Mouse (Mus musculus) layer of hippocampus, postnatal 14 days (tissue): ENCODE measurements at regions not wholly inside any gene's neighbourhood (a gene's known extent, or its start where the extent isn't known, plus 50 kb on each side); places are given as distances from the start of the nearest gene placed in this dataset.

ENCODE experiments used
- DNase-seq, 2 experiments: peaks; one replicate each; pipeline ENCODE4 v3.0.0; 2021 to 2022; ENCODE audit warnings: low spot score in 2 of 2, mixed read lengths in 1 of 2

DNA sequence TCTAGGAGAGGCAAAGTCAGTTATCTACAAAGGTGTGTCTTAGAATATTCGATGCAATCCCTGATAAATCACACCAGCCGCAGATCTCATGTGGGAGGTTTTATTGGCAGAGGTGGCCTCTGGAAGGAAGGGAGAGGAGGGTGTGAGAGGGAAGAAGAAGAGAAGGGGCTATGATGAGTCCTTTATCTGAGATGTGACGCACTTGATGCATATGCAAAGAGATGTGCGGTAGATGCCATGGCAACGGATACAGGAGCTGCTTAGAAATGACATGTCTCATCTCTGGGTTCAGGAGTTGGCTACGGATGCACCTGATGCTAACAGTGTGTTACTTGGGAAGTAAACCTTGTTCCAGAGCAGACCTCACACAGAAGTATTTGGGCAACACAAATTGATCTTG lies 718.6 kb upstream of the Gm21961 start:
- no peak for DNase-seq

DNA sequence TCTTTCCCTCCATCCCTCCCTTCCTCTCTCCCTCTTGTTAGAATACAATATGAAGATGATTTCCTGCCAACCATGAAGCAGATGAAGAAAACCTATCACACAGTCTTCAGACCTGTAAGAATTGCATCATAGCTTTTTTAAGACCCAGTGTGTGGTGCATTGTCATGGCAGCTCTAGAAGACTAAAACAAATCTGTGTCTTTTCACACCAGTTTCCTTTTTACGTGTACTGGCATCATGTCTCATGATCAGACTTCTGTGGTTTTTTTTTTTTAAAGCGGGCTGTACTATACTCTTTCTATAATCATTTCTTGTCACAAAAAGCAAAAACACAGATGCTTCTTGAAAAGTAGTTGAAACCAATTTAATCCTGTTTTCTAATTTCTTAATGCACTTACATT lies 716.6 kb upstream of the Gm21961 start:
- no peak for DNase-seq

DNA sequence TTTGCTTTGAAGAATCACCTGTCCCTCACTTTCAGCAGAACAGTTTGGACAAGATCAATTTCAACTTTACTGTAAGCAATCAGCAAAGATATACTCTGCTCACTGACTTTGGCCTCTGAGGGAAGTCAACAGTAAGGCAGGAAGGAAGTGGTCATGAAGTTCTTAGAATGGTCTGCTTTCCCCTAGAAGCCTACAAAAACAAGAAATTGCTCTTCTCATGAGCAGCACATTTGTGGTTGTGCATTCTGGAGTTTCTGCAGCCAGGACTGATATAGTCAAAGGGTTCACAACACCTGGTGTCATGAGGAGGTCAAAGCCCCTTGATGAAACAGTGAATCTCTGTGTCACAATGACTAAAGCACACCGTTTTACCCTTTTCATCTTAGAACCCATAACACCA lies 712.4 kb upstream of the Gm21961 start:
- DNase-seq: no peak

- DNase-seq: no peak
Observed at GRCm38 (mm10) chr15:65726271-65726670, 711.6 kb upstream of the Gm21961 start.

DNA sequence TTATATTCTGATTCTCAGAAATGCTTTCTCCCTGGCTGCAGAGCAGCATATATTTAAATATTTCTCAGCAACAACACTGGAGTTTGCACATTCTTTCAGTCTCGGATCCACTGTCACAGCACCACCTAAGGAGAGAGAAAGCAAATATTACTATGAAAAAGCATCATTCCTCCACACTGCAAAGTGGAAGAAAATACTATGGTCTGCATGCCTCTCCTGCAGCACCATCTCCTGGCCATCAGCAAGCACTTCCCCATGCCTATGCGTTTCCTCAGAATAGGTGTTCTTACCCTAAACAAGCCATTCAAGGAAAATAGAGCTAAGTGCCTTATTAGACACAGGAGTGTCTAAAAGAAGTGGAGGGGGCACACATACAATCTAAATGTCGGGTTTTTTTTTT lies 688.9 kb upstream of the Gm21961 start:
- peak; percentile 13 to 49 for DNase-seq

- DNase-seq: peak in 1 of 2 experiments; percentile 40
Observed at GRCm38 (mm10) chr15:65701510-65701909, 686.8 kb upstream of the Gm21961 start.

DNA sequence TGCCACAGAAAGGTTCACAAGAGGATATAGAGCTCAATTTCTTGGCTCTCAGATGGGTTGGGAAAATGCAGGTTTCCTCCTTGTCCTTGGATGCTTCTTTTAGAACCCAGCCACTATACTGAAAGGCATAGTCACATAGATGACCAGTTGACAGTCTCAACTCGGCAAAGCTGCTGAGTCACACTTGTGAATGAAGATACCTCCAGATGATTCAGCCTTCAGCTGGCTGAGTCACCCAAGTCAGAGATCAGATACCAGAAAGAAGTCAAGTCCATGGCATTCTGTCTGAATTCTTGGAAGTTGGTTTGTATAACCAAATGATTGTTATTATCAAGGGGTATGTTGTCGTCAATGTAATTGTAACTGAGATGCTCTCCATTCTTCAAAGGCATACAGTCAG lies 683.9 kb upstream of the Gm21961 start:
- no peak for DNase-seq
